Mouse (Mus musculus) forebrain, embryonic 14.5 days (tissue): ENCODE results near the gene Grik3. TPM values are rescaled to one million over a fixed set of nuclear protein-coding genes. Genes with fewer than 3 reads are reported as not detected.
A peak's percentile ranks its signal among the peaks of the same experiment; 100 is the strongest.

Source experiments
- ATAC-seq: fragments of 200-750 bp; cut with Nextera tagmentation; 2 replicates; pipeline ENCODE4 v1.8.0; 2017; ENCODE audit warnings: mild to moderate bottlenecking, moderate library complexity
- DNase-seq: peaks from one replicate; pipeline ENCODE4 v3.0.0-alpha.2; 2015; ENCODE audit warnings: low spot score
- H3K27ac ChIP-seq: fragments of 300-500 bp; sonication (generic); 2 replicates; pipeline ENCODE4 v1.5.1; 2014; ENCODE audit warnings: low read depth, mild to moderate bottlenecking, control low read depth, low read length, moderate library complexity
- H3K27me3 ChIP-seq: fragments of 300-500 bp; sonication (generic); replicated peaks from 2 replicates; pipeline ENCODE4 v1.6.1; 2014; ENCODE audit warnings: low read length, control low read depth, mixed read lengths; ENCODE audit not compliant: control insufficient read depth, insufficient read depth
- H3K36me3 ChIP-seq: fragments of 300-500 bp; sonication (generic); 2 replicates; pipeline ENCODE4 v1.6.1; 2014; ENCODE audit warnings: low read length, control low read depth; ENCODE audit not compliant: control insufficient read depth, insufficient read depth
- H3K4me1 ChIP-seq: fragments of 300-500 bp; sonication (generic); 2 replicates; pipeline ENCODE4 v1.6.1; 2014; ENCODE audit warnings: antibody characterized with exemption, low read length, control low read depth; ENCODE audit not compliant: control insufficient read depth, insufficient read depth
- H3K4me2 ChIP-seq: fragments of 300-500 bp; sonication (generic); 2 replicates; pipeline ENCODE4 v1.6.1; 2014; ENCODE audit warnings: mild to moderate bottlenecking, control low read depth, low read length
- H3K4me3 ChIP-seq: fragments of 300-500 bp; sonication (generic); 2 replicates; pipeline ENCODE4 v1.5.1; 2014; ENCODE audit warnings: low read depth, low read length, control low read depth
- H3K9ac ChIP-seq: fragments of 300-500 bp; sonication (generic); 2 replicates; pipeline ENCODE4 v1.6.1; 2014; ENCODE audit warnings: mild to moderate bottlenecking, low read length, control low read depth, moderate library complexity
- H3K9me3 ChIP-seq: fragments of 300-500 bp; sonication (generic); replicated peaks from 2 replicates; pipeline ENCODE4 v1.6.1; 2016; ENCODE audit warnings: low read length, control low read depth, mixed read lengths; ENCODE audit not compliant: control insufficient read depth
- WGBS: fragments of 180-500 bp; shearing (Covaris S2); extraction: QIAGEN DNeasy Blood & Tissue Kit; methylation state at CpG from one replicate; pipeline ENCODE4 v1.1.7; 2014; 5-methylcytosine and 5-hydroxymethylcytosine counted together
- polyA plus RNA-seq: library from polyadenylated mRNA; unstranded; fragments of >200 nt; fragmentation: Nextera tagmentation; extraction: Ambion mirVana; gene quantifications from 2 replicates; pipeline ENCODE4 v1.2.1, GENCODE M21; 2014

Gene Grik3
- polyA plus RNA-seq, 1 experiment from 2014 or later = 4.3 TPM

- Histone ChIP-seq H3K4me1 (peaks cover 11% of the 10 kb centered on the region; the same call in 1 of the 2 replicates), H3K27ac (no peak overlapping the region), H3K36me3 (no peaks in the 10 kb centered on the region), H3K4me3 (no peak overlapping the region), H3K9ac (no peak overlapping the region), H3K9me3 (no peaks in the 10 kb centered on the region), H3K4me2 (no peak overlapping the region), H3K27me3 (peaks cover 12% of the 10 kb centered on the region; the same call in 1 of the 2 replicates)
- 81% methylated on average over 9 of the region's 9 CpGs for WGBS
- no peak for ATAC-seq
- DNase-seq = peak; percentile 32
Observed at GRCm38 (mm10) chr4:125583272-125583671, 92.8 kb downstream of the Grik3 start.

- no peak overlapping the region for H3K4me2 ChIP-seq
- DNase-seq = no peak
- no peaks in the 10 kb centered on the region for H3K9me3 ChIP-seq
- ATAC-seq = no peak
- H3K9ac ChIP-seq = no peak overlapping the region
- no peak overlapping the region for H3K27ac ChIP-seq
- H3K27me3 ChIP-seq = peaks cover 14% of the 10 kb centered on the region; the same call in 1 of the 2 replicates
- WGBS = 77% methylated on average over 4 of the region's 4 CpGs
- H3K4me1 ChIP-seq = peaks cover 14% of the 10 kb centered on the region; the same call in 1 of the 2 replicates
- H3K36me3 ChIP-seq = no peaks in the 10 kb centered on the region
- no peak overlapping the region for H3K4me3 ChIP-seq
Observed at GRCm38 (mm10) chr4:125583935-125584334, 93.4 kb downstream of the Grik3 start.

GRCm38 (mm10) chr4:125584676-125585075 lies 94.2 kb downstream of the Grik3 start:
- H3K9ac ChIP-seq = no peak overlapping the region
- DNase-seq (no peak), ATAC-seq (no peak)
- 90% methylated on average over 3 of the region's 3 CpGs for WGBS
- H3K4me2 ChIP-seq = no peak overlapping the region
- no peak overlapping the region for H3K27ac ChIP-seq
- no peaks in the 10 kb centered on the region for H3K9me3 ChIP-seq
- H3K4me1 ChIP-seq = peaks cover 21% of the 10 kb centered on the region
- peaks cover 17% of the 10 kb centered on the region; the same call in 1 of the 2 replicates for H3K27me3 ChIP-seq
- H3K4me3 ChIP-seq = no peak overlapping the region
- no peaks in the 10 kb centered on the region for H3K36me3 ChIP-seq

GRCm38 (mm10) chr4:125587577-125587976 lies 97.1 kb downstream of the Grik3 start:
- WGBS = 2% methylated on average over 12 of the region's 12 CpGs
- peaks cover 34% of the 10 kb centered on the region for H3K4me1 ChIP-seq

GRCm38 (mm10) chr4:125590241-125590919 lies 99.9 kb downstream of the Grik3 start:
- Histone ChIP-seq H3K4me1 (peaks cover 34% of the 10 kb centered on the region), H3K27ac (no peak overlapping the region), H3K9ac (peak overlapping the region; percentile 13; the same call in 1 of the 2 replicates), H3K4me3 (no peak overlapping the region), H3K9me3 (no peaks in the 10 kb centered on the region), H3K36me3 (no peaks in the 10 kb centered on the region), H3K27me3 (peaks cover 11% of the 10 kb centered on the region; the same call in 1 of the 2 replicates), H3K4me2 (no peak overlapping the region)
- DNase-seq = peak; percentile 69
- WGBS = 10% methylated on average over 14 of the region's 14 CpGs
- peak; percentile 72; the same call in 1 of the 2 replicates for ATAC-seq

More at GRCm38 (mm10) chr4:125587577-125587976, 97.1 kb downstream of the Grik3 start:
- Histone ChIP-seq H3K27ac (no peak overlapping the region), H3K9ac (no peak overlapping the region), H3K4me3 (no peak overlapping the region), H3K9me3 (no peaks in the 10 kb centered on the region), H3K4me2 (peak overlapping the region; percentile 20), H3K27me3 (peaks cover 11% of the 10 kb centered on the region; the same call in 1 of the 2 replicates), H3K36me3 (no peaks in the 10 kb centered on the region)
- DNase-seq = peak; percentile 37
- ATAC-seq = no peak; the same call in 1 of the 2 replicates

GRCm38 (mm10) chr4:125592663-125593062 lies 102.2 kb downstream of the Grik3 start:
- no peak overlapping the region for H3K4me2 ChIP-seq
- H3K4me1 ChIP-seq = peaks cover 32% of the 10 kb centered on the region
- peaks cover 5% of the 10 kb centered on the region; the same call in 1 of the 2 replicates for H3K27me3 ChIP-seq
- H3K36me3 ChIP-seq = no peaks in the 10 kb centered on the region
- no peak overlapping the region for H3K9ac ChIP-seq
- no peak overlapping the region for H3K4me3 ChIP-seq
- ATAC-seq = no peak
- H3K27ac ChIP-seq = no peak overlapping the region
- no peak for DNase-seq
- WGBS = 56% methylated on average over 4 of the region's 4 CpGs
- no peaks in the 10 kb centered on the region for H3K9me3 ChIP-seq

- no peak overlapping the region for H3K4me3 ChIP-seq
- ATAC-seq = no peak
- peaks cover 17% of the 10 kb centered on the region for H3K4me1 ChIP-seq
- no peak overlapping the region for H3K4me2 ChIP-seq
- no peak for DNase-seq
- H3K27me3 ChIP-seq = no peaks in the 10 kb centered on the region
- H3K27ac ChIP-seq = no peak overlapping the region
- H3K9me3 ChIP-seq = no peaks in the 10 kb centered on the region
- no peak overlapping the region for H3K9ac ChIP-seq
- WGBS = 81% methylated on average over 9 of the region's 9 CpGs
- H3K36me3 ChIP-seq = no peaks in the 10 kb centered on the region
Observed at GRCm38 (mm10) chr4:125595011-125595410, 104.5 kb downstream of the Grik3 start.

GRCm38 (mm10) chr4:125598677-125599076 lies 108.2 kb downstream of the Grik3 start:
- H3K27ac ChIP-seq = no peak overlapping the region
- H3K9ac ChIP-seq = no peak overlapping the region
- H3K27me3 ChIP-seq = 0 out of 2 replicates have a peak, but pooled peaks cover 4% of the 10 kb centered on the region
- H3K4me1 ChIP-seq = peaks cover 5% of the 10 kb centered on the region; the same call in 1 of the 2 replicates
- H3K36me3 ChIP-seq = no peaks in the 10 kb centered on the region
- no peak overlapping the region for H3K4me2 ChIP-seq
- WGBS = 46% methylated on average over 10 of the region's 10 CpGs
- no peak for ATAC-seq
- H3K4me3 ChIP-seq = no peak overlapping the region
- no peak for DNase-seq
- H3K9me3 ChIP-seq = no peaks in the 10 kb centered on the region

GRCm38 (mm10) chr4:125599510-125600005 lies 109.1 kb downstream of the Grik3 start:
- DNase-seq = no peak
- Histone ChIP-seq H3K27me3 (0 out of 2 replicates have a peak, but pooled peaks cover 4% of the 10 kb centered on the region), H3K4me2 (no peak overlapping the region), H3K27ac (no peak overlapping the region), H3K9me3 (no peaks in the 10 kb centered on the region), H3K36me3 (no peaks in the 10 kb centered on the region), H3K4me3 (no peak overlapping the region), H3K4me1 (peaks cover 5% of the 10 kb centered on the region; the same call in 1 of the 2 replicates), H3K9ac (no peak overlapping the region)
- ATAC-seq = no peak
- 60% methylated on average over 3 of the region's 3 CpGs for WGBS
